Comparison of ENCODE assay signal across 14 mouse cellular contexts in genomic region chr2:132688611-132689021, GRCm38 (mm10). TPM values are rescaled to one million over a fixed set of nuclear protein-coding genes. Genes with fewer than 3 reads are reported as not detected.
DNase-seq lines count a peak whose midpoint lies in the region; TF ChIP-seq lines count a peak whose summit lies in the region.
"Had no signal": no experiment of that assay in that cellular context is flagged by ENCODE, and none has a peak within 500 bp of the region (broad histone marks: within the 10 kb centered on the region; RNA-seq: fewer than 3 reads in every experiment).

No protein-coding gene starts in this region.

- 62% methylated on average over 7 of the region's 7 CpGs for WGBS in spleen, adult 2 months

- H3K27ac ChIP-seq in gastrocnemius, adult 2 months, result peak overlapping the region; percentile 96
- H3K27ac ChIP-seq in spleen, adult 2 months (ENCODE audit: insufficient read depth, low read length), result peak overlapping the region; percentile 66
- H3K27ac ChIP-seq: limb, embryonic 13.5 days had no signal

- no peak for TF ChIP-seq POLR2A in spleen, adult 2 months (IDR thresholded peaks at IDR 0.05; ENCODE audit: low read depth, low read length)

- no peak for TF ChIP-seq CTCF in gastrocnemius, adult 2 months (IDR thresholded peaks at IDR 0.05)
- TF ChIP-seq CTCF in spleen, adult 2 months (IDR thresholded peaks at IDR 0.05; ENCODE audit: extremely low read depth, insufficient read depth, insufficient read length, insufficient replicate concordance), result no peak

- no peaks in the 10 kb centered on the region; the same call in 1 of the 2 replicates for H3K36me3 ChIP-seq in spleen, adult 2 months (ENCODE audit: control insufficient read depth, insufficient read depth, low read length)

- no peak overlapping the region for H3K4me3 ChIP-seq in gastrocnemius, adult 2 months
- no peak overlapping the region for H3K4me3 ChIP-seq in spleen, adult 2 months (ENCODE audit: extremely low read depth, insufficient read depth, insufficient read length)
- H3K4me3 ChIP-seq: erythroblast, embryonic 14.5 days; limb, embryonic 13.5 days had no signal

- no peak for DNase-seq in gastrocnemius, adult 2 months
- no peak for DNase-seq in gastrocnemius, adult 8-10 months (ENCODE audit: low spot score in 2 of 2)
- no peak for DNase-seq in spleen, adult 2 months (ENCODE audit: low read depth in 1 of 2, low spot score in 2 of 2)
- no peak for DNase-seq in spleen, adult 12 weeks (ENCODE audit: low spot score)
- peak; percentile 23 to 48 for DNase-seq in left cerebral cortex, adult 8-10 months (ENCODE audit: low spot score in 2 of 2)
- peak; percentile 41 to 50 for DNase-seq in right cerebral cortex, postnatal 36 days (ENCODE audit: low spot score in 2 of 2)
- DNase-seq in gastrocnemius, postnatal 36 days, result no peak
- DNase-seq in gastrocnemius, postnatal 10 days, result no peak
- DNase-seq: cerebellum, adult 11 months; kidney, adult 11 months; midbrain, embryonic 14.5 days; thymus, adult 18-20 months had no signal

- intact Hi-C loops in gastrocnemius, adult 2 months (cut with DNase I), result loop anchor here (2.0 kb wide), 1 partner anchor 112 kb away; no protein-coding TSS in a partner anchor
- intact Hi-C loops in gastrocnemius, postnatal 36 days (cut with DNase I), result loop anchor here (1.0 to 5.0 kb wide), 2 partner anchors 46 to 112 kb away; no protein-coding TSS in a partner anchor

- H3K27me3 ChIP-seq in spleen, adult 2 months (ENCODE audit: control insufficient read depth, insufficient read depth, low read length), result no peaks in the 10 kb centered on the region
- H3K27me3 ChIP-seq: limb, embryonic 13.5 days had no signal

- H3K4me1 ChIP-seq in spleen, adult 2 months (ENCODE audit: control insufficient read depth, insufficient read depth, insufficient read length), result peaks cover 4% of the 10 kb centered on the region

RNA-seq across cellular contexts. Expression of gene Shld1, which starts 1.9 kb away (rescaled TPM):
- 1 to 10 TPM; 6.2 to 6.9 TPM for total RNA-seq in gastrocnemius, adult 2 months (2021)
- total RNA-seq in gastrocnemius, adult 8-10 months (2022), result 1 to 10 TPM; 5.6 to 9.8 (median 7.0) TPM
- 12.7 TPM in 2 replicates for polyA plus RNA-seq in spleen, adult 2 months (2012; rRNA removed)
- 10 to 100 TPM in 2 of 4 experiments, 1 to 10 TPM in 2; 8.9 to 12.7 (median 10.9) TPM for total RNA-seq in left cerebral cortex, adult 8-10 months (2022)
- total RNA-seq in gastrocnemius, postnatal 36 days (2021), result 1 to 10 TPM; 4.2 to 4.6 TPM
- total RNA-seq in gastrocnemius, postnatal 10 days (2021), result 1 to 10 TPM; 3.6 to 5.7 TPM

Comparison
In these comparisons a context has a peak if more than half of its experiments do, and no peak if none do; other contexts are left out.
1. DNase-seq: peak in left cerebral cortex, adult 8-10 months (2 of 2) and right cerebral cortex, postnatal 36 days (2 of 2); none in gastrocnemius, adult 2 months (single experiment), gastrocnemius, adult 8-10 months (0 of 2), spleen, adult 2 months (0 of 2), spleen, adult 12 weeks (single experiment), gastrocnemius, postnatal 36 days (0 of 2) and gastrocnemius, postnatal 10 days (single experiment).